Mouse (Mus musculus) ES-Bruce4 (cell line): ENCODE measurements at regions not wholly inside any gene's neighbourhood (a gene's known extent, or its start where the extent isn't known, plus 50 kb on each side); places are given as distances from the start of the nearest gene placed in this dataset.

Experiments used
- CTCF ChIP-seq: IDR thresholded peaks from one replicate; pipeline ENCODE4 v1.8.1; 2011; ENCODE audit warnings: low read depth, low read length
- EP300 ChIP-seq: IDR thresholded peaks from 2 replicates; pipeline ENCODE4 v1.6.1; 2011; ENCODE audit warnings: low read depth, low read length; ENCODE audit not compliant: insufficient read depth
- POLR2A ChIP-seq: IDR thresholded peaks from one replicate; pipeline ENCODE4 v1.8.1; 2011; ENCODE audit warnings: low read length; ENCODE audit not compliant: insufficient read depth

DNA sequence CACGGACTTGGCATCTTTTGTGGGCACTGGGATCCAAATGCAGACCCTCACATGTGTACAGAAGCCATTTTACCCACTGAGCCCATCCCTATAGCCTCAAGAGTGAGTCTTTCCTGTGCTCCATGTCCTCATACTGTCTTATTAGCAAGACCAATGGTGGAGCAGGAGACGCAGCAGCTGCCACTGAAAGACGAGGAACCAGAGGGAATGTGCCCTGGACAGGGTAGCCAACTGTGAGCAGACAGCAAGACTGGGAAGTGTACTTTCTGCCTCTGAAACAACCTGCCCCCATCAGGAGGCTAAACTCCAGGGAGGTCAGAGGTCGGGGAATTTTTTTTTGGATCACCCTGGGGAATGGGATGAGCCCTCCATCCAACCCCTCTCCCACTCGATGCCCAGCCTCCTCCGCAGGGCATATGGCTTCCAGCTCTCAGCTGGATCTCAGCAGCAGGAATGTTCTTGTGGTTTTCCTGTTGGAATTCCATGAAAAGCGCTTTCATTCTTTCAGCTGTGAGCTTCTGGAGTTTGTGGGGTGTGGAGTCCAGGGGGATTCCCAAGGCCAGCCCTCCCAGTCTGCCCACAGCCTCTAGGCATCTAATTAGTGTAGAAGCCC, 131.2 kb upstream of the Haao start:
- TF ChIP-seq POLR2A, result no peak
- no peak for TF ChIP-seq CTCF
- no peak for TF ChIP-seq EP300
